Comparison of ENCODE assay signal across 17 mouse cellular contexts in genomic region chr12:102055758-102056157, GRCm38 (mm10).
DNase-seq lines count a peak whose midpoint lies in the region; ATAC-seq and TF ChIP-seq lines count a peak whose summit lies in the region.
"Had no signal": no experiment of that assay in that cellular context is flagged by ENCODE, and none has a peak within 500 bp of the region (broad histone marks: within the 10 kb centered on the region; RNA-seq: fewer than 3 reads in every experiment).

No protein-coding gene starts in this region.

- no peak overlapping the region for H3K9ac ChIP-seq in stomach, postnatal 0 days (ENCODE audit: low read length)
- H3K9ac ChIP-seq: limb, embryonic 15.5 days; lung, embryonic 14.5 days; neural tube, embryonic 15.5 days had no signal

- H3K4me3 ChIP-seq in cerebellum, adult 2 months (replicated peaks; ENCODE audit: insufficient read depth, low read depth, low read length) = no peak overlapping the region
- no peak overlapping the region for H3K4me3 ChIP-seq in stomach, postnatal 0 days (ENCODE audit: low read depth, low read length)
- H3K4me3 ChIP-seq: limb, embryonic 15.5 days; neural tube, embryonic 15.5 days had no signal

- H3K36me3 ChIP-seq in stomach, postnatal 0 days (ENCODE audit: control insufficient read depth, insufficient read depth, low read length) = no peaks in the 10 kb centered on the region
- H3K36me3 ChIP-seq: limb, embryonic 15.5 days; neural tube, embryonic 15.5 days had no signal

- no peaks in the 10 kb centered on the region for H3K9me3 ChIP-seq in stomach, postnatal 0 days (ENCODE audit: control insufficient read depth, low read length)
- H3K9me3 ChIP-seq: limb, embryonic 15.5 days; neural tube, embryonic 15.5 days had no signal

- 25% methylated on average over 10 of the region's 10 CpGs for WGBS in cerebellum, adult 2 months
- 92% methylated on average over 10 of the region's 10 CpGs for WGBS in stomach, postnatal 0 days

- TF ChIP-seq EP300 in stomach, postnatal 0 days (optimal IDR thresholded peaks at IDR 0.05) = no peak

- peaks cover 19% of the 10 kb centered on the region for H3K4me1 ChIP-seq in cerebellum, adult 2 months (ENCODE audit: control insufficient read depth, insufficient read depth, low read length)
- no peaks in the 10 kb centered on the region for H3K4me1 ChIP-seq in stomach, postnatal 0 days (replicated peaks; ENCODE audit: control insufficient read depth, insufficient read depth)

- DNase-seq in cerebellum, adult 2 months = peak; percentile 69 to 85
- peak; percentile 53 to 67 for DNase-seq in cerebellum, postnatal 14 days
- DNase-seq in layer of hippocampus, adult 9-10 months (ENCODE audit: low spot score) = peak; percentile 39
- peak; percentile 72 to 79 for DNase-seq in right cerebral cortex, postnatal 10 days (ENCODE audit: low spot score in 2 of 2)
- DNase-seq in urinary bladder, postnatal 10 days (ENCODE audit: low spot score) = no peak
- no peak for DNase-seq in stomach, postnatal 0 days (ENCODE audit: low spot score)
- no peak for DNase-seq in B cell, adult 2 months
- DNase-seq: embryo, embryonic 11 days; heart, adult 11 months; heart, postnatal 14 days; kidney, adult 8-10 months; lung, embryonic 14.5 days; thymus, postnatal 4 days had no signal

- no peak for TF ChIP-seq CTCF in cerebellum, adult 2 months (IDR thresholded peaks at IDR 0.05; ENCODE audit: borderline replicate concordance, insufficient read depth, low read depth, low read length)
- no peak for TF ChIP-seq CTCF in stomach, postnatal 0 days (IDR thresholded peaks at IDR 0.05; ENCODE audit: low read depth)

- no peak for TF ChIP-seq POLR2A in cerebellum, adult 2 months (IDR thresholded peaks at IDR 0.05; ENCODE audit: borderline replicate concordance, insufficient read depth, low read length)

- H3K4me2 ChIP-seq in stomach, postnatal 0 days (replicated peaks; ENCODE audit: low read depth) = no peak overlapping the region
- H3K4me2 ChIP-seq: limb, embryonic 15.5 days; lung, embryonic 14.5 days; neural tube, embryonic 15.5 days had no signal

- no peak for ATAC-seq in megakaryocyte-erythroid progenitor cell, adult 5-6 weeks (replicated peaks; ENCODE audit: low FRiP score, low TSS enrichment, poor library complexity, severe bottlenecking)
- no peak for ATAC-seq in stomach, postnatal 0 days (ENCODE audit: low FRiP score, low TSS enrichment)
- ATAC-seq: hindbrain, embryonic 16.5 days had no signal

- no peak overlapping the region for H3K27ac ChIP-seq in cerebellum, adult 2 months (ENCODE audit: insufficient read depth, low read length)
- no peak overlapping the region for H3K27ac ChIP-seq in stomach, postnatal 0 days (replicated peaks)
- H3K27ac ChIP-seq: limb, embryonic 15.5 days; neural tube, embryonic 15.5 days had no signal

- no peaks in the 10 kb centered on the region for H3K27me3 ChIP-seq in cerebellum, adult 2 months (ENCODE audit: control insufficient read depth, insufficient read depth, low read length)
- no peaks in the 10 kb centered on the region for H3K27me3 ChIP-seq in stomach, postnatal 0 days (ENCODE audit: control insufficient read depth, insufficient read depth, low read length)
- H3K27me3 ChIP-seq: limb, embryonic 15.5 days; neural tube, embryonic 15.5 days had no signal

Comparison
In these comparisons a context has a peak if more than half of its experiments do, and no peak if none do; other contexts are left out.
1. DNase-seq: peak in cerebellum, adult 2 months (2 of 2), cerebellum, postnatal 14 days (2 of 2), layer of hippocampus, adult 9-10 months (single experiment) and right cerebral cortex, postnatal 10 days (2 of 2); none in urinary bladder, postnatal 10 days (single experiment), stomach, postnatal 0 days (single experiment) and B cell, adult 2 months (0 of 2).